Mouse (Mus musculus) myocyte (in vitro differentiated cells): ENCODE data around the gene Klhdc8a. TPM values are rescaled to one million over a fixed set of nuclear protein-coding genes. Genes with fewer than 3 reads are reported as not detected.

Source experiments
- H3K27me3 ChIP-seq: one replicate; pipeline ENCODE4 v1.6.1; 2011; ENCODE audit not compliant: control insufficient read depth, insufficient read depth, insufficient read length
- H3K36me3 ChIP-seq: one replicate; pipeline ENCODE4 v1.6.1; 2011; ENCODE audit not compliant: control insufficient read depth, insufficient read depth
- H3K4me2 ChIP-seq: one replicate; pipeline ENCODE4 v1.6.1; 2011; ENCODE audit warnings: low read depth, control low read depth
- H3K4me3 ChIP-seq: one replicate; pipeline ENCODE4 v1.5.1; 2011; ENCODE audit warnings: mild to moderate bottlenecking, control low read depth, moderate library complexity
- H3K79me2 ChIP-seq: one replicate; pipeline ENCODE4 v1.6.1; 2011; ENCODE audit not compliant: control insufficient read depth, insufficient read depth
- H3ac ChIP-seq: one replicate; pipeline ENCODE4 v1.6.1; 2011; ENCODE audit not compliant: control insufficient read depth, insufficient read length
- CEBPB ChIP-seq: IDR thresholded peaks from 2 replicates; pipeline ENCODE4 v1.6.1; 2011; ENCODE audit warnings: mild to moderate bottlenecking, moderate library complexity; ENCODE audit not compliant: poor library complexity, insufficient read depth, severe bottlenecking
- E2F4 ChIP-seq: IDR thresholded peaks from one replicate; pipeline ENCODE4 v1.6.1; 2011; ENCODE audit warnings: mild to moderate bottlenecking, control low read depth, moderate library complexity; ENCODE audit not compliant: insufficient read depth
- MAX ChIP-seq: IDR thresholded peaks from one replicate; pipeline ENCODE4 v1.6.1; 2011; ENCODE audit warnings: low read depth, mild to moderate bottlenecking, control low read depth
- MYOD1 ChIP-seq, 3 experiments: IDR thresholded peaks; one replicate each; pipeline ENCODE4 v1.6.1; 2011; ENCODE audit warnings: control low read depth in 2 of 3, low read depth in 2 of 3, mild to moderate bottlenecking in 2 of 3, moderate library complexity in 1 of 3; ENCODE audit not compliant: insufficient read length in 2 of 3, control insufficient read depth in 1 of 3
- MYOG ChIP-seq, 3 experiments: IDR thresholded peaks; one replicate each; pipeline ENCODE4 v1.6.1; 2011; ENCODE audit warnings: control low read depth in 2 of 3, low read depth in 2 of 3, mild to moderate bottlenecking in 2 of 3; ENCODE audit not compliant: insufficient read length in 2 of 3, control insufficient read depth in 1 of 3, insufficient read depth in 1 of 3
- POLR2A ChIP-seq: IDR thresholded peaks from one replicate; pipeline ENCODE4 v1.6.1; 2011; ENCODE audit warnings: low read depth, mild to moderate bottlenecking, control low read depth, moderate library complexity; ENCODE audit not compliant: insufficient read length
- POLR2AphosphoS2 ChIP-seq: IDR thresholded peaks from one replicate; pipeline ENCODE4 v1.6.1; 2011; ENCODE audit warnings: low read depth, control low read depth; ENCODE audit not compliant: insufficient read length
- REST ChIP-seq: IDR thresholded peaks from one replicate; pipeline ENCODE4 v1.6.1; 2011; ENCODE audit warnings: mild to moderate bottlenecking, control low read depth, moderate library complexity; ENCODE audit not compliant: insufficient read depth, insufficient read length
- SRF ChIP-seq: IDR thresholded peaks from one replicate; pipeline ENCODE4 v1.6.1; 2011; ENCODE audit warnings: low read depth; ENCODE audit not compliant: control insufficient read depth, insufficient read length
- TCF12 ChIP-seq: IDR thresholded peaks from one replicate; pipeline ENCODE4 v1.6.1; 2011; ENCODE audit warnings: mild to moderate bottlenecking, control low read depth; ENCODE audit not compliant: poor library complexity, insufficient read depth, severe bottlenecking
- TCF3 ChIP-seq: IDR thresholded peaks from one replicate; pipeline ENCODE4 v1.6.1; 2011; ENCODE audit warnings: low read depth, control low read depth; ENCODE audit not compliant: insufficient read length
- USF1 ChIP-seq: IDR thresholded peaks from one replicate; pipeline ENCODE4 v1.6.1; 2011; ENCODE audit warnings: low read depth, mild to moderate bottlenecking, control low read depth, moderate library complexity
- polyA plus RNA-seq: library from polyadenylated mRNA; unstranded; fragments of >200 nt; fragmentation: generic; extraction: Trizol; gene quantifications from one replicate; pipeline ENCODE4 v1.2.1, GENCODE M21; 2012; ENCODE audit warnings: missing spikeins

Klhdc8a gene
- polyA plus RNA-seq, 1 experiment, result 12.4 TPM

- H3K4me2 ChIP-seq, result peak overlapping the region; percentile 10
- no peak for TF ChIP-seq USF1
- TF ChIP-seq CEBPB, result no peak
- no peak for TF ChIP-seq TCF3
- no peak for TF ChIP-seq POLR2A
- TF ChIP-seq MAX, result no peak
- no peak for TF ChIP-seq MYOG (IDR thresholded peaks at IDR 0.05; ENCODE audit: control insufficient read depth in 1 of 3, insufficient read depth in 1 of 3, insufficient read length in 2 of 3, low read depth in 2 of 3)
- no peak for TF ChIP-seq SRF
- no peak for TF ChIP-seq E2F4
- TF ChIP-seq POLR2AphosphoS2, result no peak
- TF ChIP-seq MYOD1 (IDR thresholded peaks at IDR 0.05; ENCODE audit: control insufficient read depth in 1 of 3, insufficient read length in 2 of 3, low read depth in 2 of 3), result no peak
- no peak for TF ChIP-seq REST
- no peak for TF ChIP-seq TCF12
- H3K36me3 ChIP-seq, result no peaks in the 10 kb centered on the region
- H3ac ChIP-seq, result no peak overlapping the region
- H3K79me2 ChIP-seq, result no peaks in the 10 kb centered on the region
- no peaks in the 10 kb centered on the region for H3K27me3 ChIP-seq
- no peak overlapping the region for H3K4me3 ChIP-seq
These were observed 2.9 kb upstream of the Klhdc8a start for GRCm38 (mm10) chr1:132295506-132295905.

- no peaks in the 10 kb centered on the region for H3K79me2 ChIP-seq
- no peak overlapping the region for H3ac ChIP-seq
- TF ChIP-seq MYOG (IDR thresholded peaks at IDR 0.05; ENCODE audit: control insufficient read depth in 1 of 3, insufficient read depth in 1 of 3, insufficient read length in 2 of 3, low read depth in 2 of 3) (no peak), MYOD1 (IDR thresholded peaks at IDR 0.05; ENCODE audit: control insufficient read depth in 1 of 3, insufficient read length in 2 of 3, low read depth in 2 of 3) (no peak), REST (no peak), E2F4 (no peak), POLR2A (no peak), SRF (no peak), CEBPB (no peak), POLR2AphosphoS2 (no peak), TCF3 (no peak), TCF12 (no peak), USF1 (no peak), MAX (no peak)
- no peaks in the 10 kb centered on the region for H3K36me3 ChIP-seq
- H3K4me2 ChIP-seq, result peak overlapping the region; percentile 10
- no peaks in the 10 kb centered on the region for H3K27me3 ChIP-seq
- H3K4me3 ChIP-seq, result no peak overlapping the region
These were observed 2.4 kb upstream of the Klhdc8a start for GRCm38 (mm10) chr1:132296051-132296450.

- TF ChIP-seq MYOG (IDR thresholded peaks at IDR 0.05; ENCODE audit: control insufficient read depth in 1 of 3, insufficient read depth in 1 of 3, insufficient read length in 2 of 3, low read depth in 2 of 3) (no peak), SRF (no peak), TCF3 (no peak), POLR2A (no peak), E2F4 (no peak), CEBPB (no peak), USF1 (no peak), POLR2AphosphoS2 (no peak), MYOD1 (IDR thresholded peaks at IDR 0.05; ENCODE audit: control insufficient read depth in 1 of 3, insufficient read length in 2 of 3, low read depth in 2 of 3) (no peak), MAX (no peak)
- Histone ChIP-seq H3ac (peak overlapping the region; percentile 48), H3K79me2 (no peaks in the 10 kb centered on the region), H3K27me3 (no peaks in the 10 kb centered on the region), H3K36me3 (no peaks in the 10 kb centered on the region), H3K4me3 (peak overlapping the region; percentile 33), H3K4me2 (peak overlapping the region; percentile 83)
These were observed 507 bp downstream of the Klhdc8a start for GRCm38 (mm10) chr1:132298801-132299464.

- H3ac ChIP-seq, result peak overlapping the region; percentile 48
- no peaks in the 10 kb centered on the region for H3K36me3 ChIP-seq
- peak overlapping the region; percentile 83 for H3K4me2 ChIP-seq
- H3K79me2 ChIP-seq, result no peaks in the 10 kb centered on the region
- no peaks in the 10 kb centered on the region for H3K27me3 ChIP-seq
- no peak for TF ChIP-seq MYOD1 (IDR thresholded peaks at IDR 0.05; ENCODE audit: control insufficient read depth in 1 of 3, insufficient read length in 2 of 3, low read depth in 2 of 3)
- TF ChIP-seq POLR2A, result no peak
- peak overlapping the region; percentile 33 for H3K4me3 ChIP-seq
These were observed 1.3 kb downstream of the Klhdc8a start for GRCm38 (mm10) chr1:132299744-132300143.

GRCm38 (mm10) chr1:132301242-132301641, 2.8 kb downstream of the Klhdc8a start:
- no peaks in the 10 kb centered on the region for H3K27me3 ChIP-seq
- H3ac ChIP-seq, result no peak overlapping the region
- no peaks in the 10 kb centered on the region for H3K36me3 ChIP-seq
- peak overlapping the region; percentile 83 for H3K4me2 ChIP-seq
- no peaks in the 10 kb centered on the region for H3K79me2 ChIP-seq
- TF ChIP-seq MYOD1 (IDR thresholded peaks at IDR 0.05; ENCODE audit: control insufficient read depth in 1 of 3, insufficient read length in 2 of 3, low read depth in 2 of 3), result no peak
- no peak for TF ChIP-seq E2F4
- TF ChIP-seq CEBPB, result no peak
- no peak for TF ChIP-seq MAX
- TF ChIP-seq REST, result no peak
- no peak for TF ChIP-seq TCF3
- TF ChIP-seq TCF12, result no peak
- TF ChIP-seq MYOG (IDR thresholded peaks at IDR 0.05; ENCODE audit: control insufficient read depth in 1 of 3, insufficient read depth in 1 of 3, insufficient read length in 2 of 3, low read depth in 2 of 3), result no peak
- no peak for TF ChIP-seq USF1
- no peak overlapping the region for H3K4me3 ChIP-seq
